Mouse (Mus musculus) limb, embryonic 10.5 days (tissue): ENCODE data around the gene Nrxn2. TPM values are rescaled to one million over a fixed set of nuclear protein-coding genes. Genes with fewer than 3 reads are reported as not detected.

Experiments used
- DNase-seq: peaks from one replicate; pipeline ENCODE4 v3.0.0-alpha.2; 2017; ENCODE audit warnings: low spot score
- H3K27ac ChIP-seq: fragments of 300-500 bp; sonication (generic); 2 replicates; pipeline ENCODE4 v1.5.1; 2016; ENCODE audit warnings: mild to moderate bottlenecking
- H3K27me3 ChIP-seq: fragments of 300-500 bp; sonication (generic); 2 replicates; pipeline ENCODE4 v1.6.1; 2016; ENCODE audit warnings: low read depth, mild to moderate bottlenecking; ENCODE audit not compliant: poor library complexity, severe bottlenecking
- H3K36me3 ChIP-seq: fragments of 300-500 bp; sonication (generic); 2 replicates; pipeline ENCODE4 v1.6.1; 2016; ENCODE audit warnings: mild to moderate bottlenecking, moderate library complexity
- H3K4me1 ChIP-seq: fragments of 300-500 bp; sonication (generic); 2 replicates; pipeline ENCODE4 v1.6.1; 2016
- H3K4me3 ChIP-seq: fragments of 300-500 bp; sonication (generic); 2 replicates; pipeline ENCODE4 v1.5.1; 2016; ENCODE audit warnings: mild to moderate bottlenecking, moderate library complexity
- H3K9me3 ChIP-seq: fragments of 300-500 bp; sonication (generic); replicated peaks from 2 replicates; pipeline ENCODE4 v1.6.1; 2016; ENCODE audit warnings: mild to moderate bottlenecking
- WGBS: fragments of 180-500 bp; shearing (Covaris S2); methylation state at CpG from one replicate; pipeline ENCODE4 v1.1.7; 2016; 5-methylcytosine and 5-hydroxymethylcytosine counted together
- polyA plus RNA-seq: library from polyadenylated mRNA; unstranded; fragments of >200 nt; fragmentation: Nextera tagmentation; extraction: Ambion mirVana; gene quantifications from 2 replicates; pipeline ENCODE4 v1.2.1, GENCODE M21; 2016

Gene Nrxn2
- polyA plus RNA-seq, 1 experiment from 2014 or later: 1.5 TPM

- Histone ChIP-seq H3K9me3 (no peaks in the 10 kb centered on the region), H3K27me3 (peaks cover 87% of the 10 kb centered on the region)
Observed at GRCm38 (mm10) chr19:6510546-6510945, 92.0 kb downstream of the Nrxn2 start.

GRCm38 (mm10) chr19:6513389-6514139 is 95.0 kb downstream of the Nrxn2 start:
- WGBS: 5% methylated on average over 15 of the region's 15 CpGs
- Histone ChIP-seq H3K27me3 (peaks cover 58% of the 10 kb centered on the region), H3K4me1 (peaks cover 32% of the 10 kb centered on the region), H3K9me3 (no peaks in the 10 kb centered on the region), H3K36me3 (no peaks in the 10 kb centered on the region), H3K4me3 (no peak overlapping the region), H3K27ac (no peak overlapping the region)
- no peak for DNase-seq

More at GRCm38 (mm10) chr19:6510546-6510945, 92.0 kb downstream of the Nrxn2 start:
- no peak overlapping the region for H3K4me3 ChIP-seq
- WGBS: 82% methylated on average over 2 of the region's 2 CpGs
- no peak overlapping the region for H3K27ac ChIP-seq
- no peak for DNase-seq
- H3K36me3 ChIP-seq: no peaks in the 10 kb centered on the region
- H3K4me1 ChIP-seq: peaks cover 23% of the 10 kb centered on the region

- H3K36me3 ChIP-seq: no peaks in the 10 kb centered on the region
- H3K4me1 ChIP-seq: peaks cover 41% of the 10 kb centered on the region
- H3K27ac ChIP-seq: no peak overlapping the region
- DNase-seq: no peak
- H3K9me3 ChIP-seq: no peaks in the 10 kb centered on the region
- H3K4me3 ChIP-seq: no peak overlapping the region
- 60% methylated on average over 6 of the region's 6 CpGs for WGBS
- H3K27me3 ChIP-seq: peaks cover 49% of the 10 kb centered on the region
Observed at GRCm38 (mm10) chr19:6514940-6515339, 96.4 kb downstream of the Nrxn2 start.

- Histone ChIP-seq H3K36me3 (no peaks in the 10 kb centered on the region), H3K4me1 (peaks cover 41% of the 10 kb centered on the region), H3K4me3 (no peak overlapping the region), H3K27ac (no peak overlapping the region), H3K27me3 (peaks cover 44% of the 10 kb centered on the region), H3K9me3 (no peaks in the 10 kb centered on the region)
- WGBS: 68% methylated on average over 5 of the region's 5 CpGs
- no peak for DNase-seq
Observed at GRCm38 (mm10) chr19:6515448-6515847, 96.9 kb downstream of the Nrxn2 start.

- H3K27ac ChIP-seq: no peak overlapping the region
- peaks cover 41% of the 10 kb centered on the region for H3K4me1 ChIP-seq
- no peak overlapping the region for H3K4me3 ChIP-seq
- H3K27me3 ChIP-seq: peaks cover 37% of the 10 kb centered on the region
- no peaks in the 10 kb centered on the region for H3K36me3 ChIP-seq
- 60% methylated on average over 8 of the region's 8 CpGs for WGBS
- no peak for DNase-seq
- no peaks in the 10 kb centered on the region for H3K9me3 ChIP-seq
Observed at GRCm38 (mm10) chr19:6516153-6516552, 97.6 kb downstream of the Nrxn2 start.

GRCm38 (mm10) chr19:6518601-6519000 is 100.1 kb downstream of the Nrxn2 start:
- H3K4me3 ChIP-seq: no peak overlapping the region
- 58% methylated on average over 5 of the region's 5 CpGs for WGBS
- peaks cover 33% of the 10 kb centered on the region for H3K4me1 ChIP-seq
- no peaks in the 10 kb centered on the region for H3K36me3 ChIP-seq
- no peaks in the 10 kb centered on the region for H3K9me3 ChIP-seq
- no peak for DNase-seq
- H3K27me3 ChIP-seq: peaks cover 13% of the 10 kb centered on the region
- H3K27ac ChIP-seq: no peak overlapping the region

- Histone ChIP-seq H3K36me3 (no peaks in the 10 kb centered on the region), H3K4me3 (no peak overlapping the region), H3K4me1 (peaks cover 24% of the 10 kb centered on the region), H3K9me3 (no peaks in the 10 kb centered on the region), H3K27me3 (peaks cover 4% of the 10 kb centered on the region), H3K27ac (no peak overlapping the region)
- no peak for DNase-seq
- WGBS: 59% methylated on average over 2 of the region's 2 CpGs
Observed at GRCm38 (mm10) chr19:6519483-6519882, 101.0 kb downstream of the Nrxn2 start.

- H3K27ac ChIP-seq: no peak overlapping the region
- H3K4me3 ChIP-seq: no peak overlapping the region
- no peaks in the 10 kb centered on the region for H3K9me3 ChIP-seq
- WGBS: 81% methylated on average over 3 of the region's 3 CpGs
- no peak for DNase-seq
- peaks cover 14% of the 10 kb centered on the region for H3K4me1 ChIP-seq
- H3K27me3 ChIP-seq: no peaks in the 10 kb centered on the region
- H3K36me3 ChIP-seq: no peaks in the 10 kb centered on the region
Observed at GRCm38 (mm10) chr19:6521630-6522029, 103.1 kb downstream of the Nrxn2 start.

- H3K36me3 ChIP-seq: no peaks in the 10 kb centered on the region
- 94% methylated on average over 14 of the region's 14 CpGs for WGBS
- H3K27ac ChIP-seq: no peak overlapping the region
- no peaks in the 10 kb centered on the region for H3K27me3 ChIP-seq
- H3K9me3 ChIP-seq: no peaks in the 10 kb centered on the region
- peaks cover 14% of the 10 kb centered on the region for H3K4me1 ChIP-seq
- H3K4me3 ChIP-seq: no peak overlapping the region
- no peak for DNase-seq
Observed at GRCm38 (mm10) chr19:6522289-6522688, 103.8 kb downstream of the Nrxn2 start.

- Histone ChIP-seq H3K36me3 (no peaks in the 10 kb centered on the region), H3K9me3 (no peaks in the 10 kb centered on the region), H3K27ac (no peak overlapping the region), H3K4me1 (peaks cover 11% of the 10 kb centered on the region), H3K4me3 (no peak overlapping the region), H3K27me3 (peaks cover 11% of the 10 kb centered on the region)
- WGBS: 80% methylated on average over 4 of the region's 4 CpGs
- DNase-seq: no peak
Observed at GRCm38 (mm10) chr19:6525023-6525422, 106.5 kb downstream of the Nrxn2 start.

GRCm38 (mm10) chr19:6526010-6526409 is 107.5 kb downstream of the Nrxn2 start:
- H3K36me3 ChIP-seq: no peaks in the 10 kb centered on the region
- H3K4me1 ChIP-seq: peaks cover 18% of the 10 kb centered on the region
- no peak for DNase-seq
- H3K9me3 ChIP-seq: no peaks in the 10 kb centered on the region
- no peak overlapping the region for H3K4me3 ChIP-seq
- 94% methylated on average over 9 of the region's 9 CpGs for WGBS
- H3K27ac ChIP-seq: no peak overlapping the region
- peaks cover 19% of the 10 kb centered on the region for H3K27me3 ChIP-seq

- no peak overlapping the region for H3K4me3 ChIP-seq
- H3K9me3 ChIP-seq: no peaks in the 10 kb centered on the region
- WGBS: 86% methylated on average over 3 of the region's 3 CpGs
- H3K4me1 ChIP-seq: peaks cover 32% of the 10 kb centered on the region
- no peaks in the 10 kb centered on the region for H3K36me3 ChIP-seq
- no peak overlapping the region for H3K27ac ChIP-seq
- no peak for DNase-seq
- H3K27me3 ChIP-seq: peaks cover 33% of the 10 kb centered on the region
Observed at GRCm38 (mm10) chr19:6527439-6527838, 108.9 kb downstream of the Nrxn2 start.

GRCm38 (mm10) chr19:6527839-6528531 is 109.5 kb downstream of the Nrxn2 start:
- DNase-seq: no peak
- H3K4me3 ChIP-seq: no peak overlapping the region
- peaks cover 39% of the 10 kb centered on the region for H3K27me3 ChIP-seq
- H3K36me3 ChIP-seq: no peaks in the 10 kb centered on the region
- no peaks in the 10 kb centered on the region for H3K9me3 ChIP-seq
- no peak overlapping the region for H3K27ac ChIP-seq
- WGBS: 85% methylated on average over 17 of the region's 17 CpGs
- H3K4me1 ChIP-seq: peaks cover 36% of the 10 kb centered on the region
